Mouse (Mus musculus) midbrain, embryonic 12.5 days (tissue): Measurements from ENCODE around the gene Ube2m. TPM values are rescaled to one million over a fixed set of nuclear protein-coding genes. Genes with fewer than 3 reads are reported as not detected.

Experiments used
- ATAC-seq: fragments of 200-750 bp; cut with Nextera tagmentation; 2 replicates; pipeline ENCODE4 v1.8.0; 2017; ENCODE audit warnings: low read depth, moderate TSS enrichment, moderate library complexity; ENCODE audit not compliant: low FRiP score
- H3K27ac ChIP-seq: fragments of 300-500 bp; sonication (generic); replicated peaks from 2 replicates; pipeline ENCODE4 v1.5.1; 2016; ENCODE audit warnings: mild to moderate bottlenecking
- H3K27me3 ChIP-seq: fragments of 300-500 bp; sonication (generic); 2 replicates; pipeline ENCODE4 v1.6.1; 2016; ENCODE audit warnings: mild to moderate bottlenecking
- H3K36me3 ChIP-seq: fragments of 300-500 bp; sonication (generic); 2 replicates; pipeline ENCODE4 v1.6.1; 2016
- H3K4me1 ChIP-seq: fragments of 300-500 bp; sonication (generic); 2 replicates; pipeline ENCODE4 v1.6.1; 2016
- H3K4me2 ChIP-seq: fragments of 300-500 bp; sonication (generic); replicated peaks from 2 replicates; pipeline ENCODE4 v1.6.1; 2016; ENCODE audit warnings: mild to moderate bottlenecking, moderate library complexity
- H3K4me3 ChIP-seq: fragments of 300-500 bp; sonication (generic); 2 replicates; pipeline ENCODE4 v1.5.1; 2016; ENCODE audit warnings: mild to moderate bottlenecking
- H3K9ac ChIP-seq: fragments of 300-500 bp; sonication (generic); replicated peaks from 2 replicates; pipeline ENCODE4 v1.6.1; 2016; ENCODE audit warnings: mild to moderate bottlenecking, moderate library complexity
- H3K9me3 ChIP-seq: fragments of 300-500 bp; sonication (generic); 2 replicates; pipeline ENCODE4 v1.6.1; 2016; ENCODE audit warnings: mild to moderate bottlenecking
- WGBS: fragments of 180-500 bp; shearing (Covaris S2); methylation state at CpG from one replicate; pipeline ENCODE4 v1.1.7; 2016; 5-methylcytosine and 5-hydroxymethylcytosine counted together
- polyA plus RNA-seq: library from polyadenylated mRNA; unstranded; fragments of >200 nt; fragmentation: Nextera tagmentation; extraction: Ambion mirVana; gene quantifications from 2 replicates; pipeline ENCODE4 v1.2.1, GENCODE M21; 2016

The Ube2m gene
- polyA plus RNA-seq, 1 experiment from 2014 or later: 143 TPM

- no peaks in the 10 kb centered on the region for H3K27me3 ChIP-seq
- ATAC-seq: no peak
- no peak overlapping the region for H3K9ac ChIP-seq
- WGBS: 93% methylated on average over 7 of the region's 7 CpGs
- H3K4me2 ChIP-seq: no peak overlapping the region
- peaks cover 27% of the 10 kb centered on the region for H3K4me1 ChIP-seq
- no peak overlapping the region for H3K4me3 ChIP-seq
- peaks cover 70% of the 10 kb centered on the region for H3K36me3 ChIP-seq
- H3K27ac ChIP-seq: no peak overlapping the region
- no peaks in the 10 kb centered on the region for H3K9me3 ChIP-seq
These were observed 5.5 kb downstream of the Ube2m start for GRCm38 (mm10) chr7:13032541-13032940.

- H3K9ac ChIP-seq: no peak overlapping the region
- peaks cover 75% of the 10 kb centered on the region for H3K36me3 ChIP-seq
- no peak overlapping the region for H3K27ac ChIP-seq
- no peak for ATAC-seq
- H3K4me3 ChIP-seq: no peak overlapping the region
- peaks cover 29% of the 10 kb centered on the region for H3K4me1 ChIP-seq
- WGBS: 86% methylated on average over 2 of the region's 2 CpGs
- H3K27me3 ChIP-seq: no peaks in the 10 kb centered on the region
- H3K9me3 ChIP-seq: no peaks in the 10 kb centered on the region
- H3K4me2 ChIP-seq: no peak overlapping the region
These were observed 6.1 kb downstream of the Ube2m start for GRCm38 (mm10) chr7:13031983-13032382.

GRCm38 (mm10) chr7:13031069-13031468, 7.0 kb downstream of the Ube2m start:
- WGBS: 76% methylated on average over 5 of the region's 5 CpGs
- no peaks in the 10 kb centered on the region for H3K27me3 ChIP-seq
- no peaks in the 10 kb centered on the region for H3K9me3 ChIP-seq
- no peak overlapping the region for H3K4me3 ChIP-seq
- peaks cover 81% of the 10 kb centered on the region for H3K36me3 ChIP-seq
- H3K4me1 ChIP-seq: peaks cover 29% of the 10 kb centered on the region
- no peak overlapping the region for H3K4me2 ChIP-seq
- H3K9ac ChIP-seq: no peak overlapping the region
- no peak for ATAC-seq
- no peak overlapping the region for H3K27ac ChIP-seq

GRCm38 (mm10) chr7:13028986-13029385, 9.1 kb downstream of the Ube2m start:
- Histone ChIP-seq H3K36me3 (peaks cover 75% of the 10 kb centered on the region), H3K9me3 (no peaks in the 10 kb centered on the region)

GRCm38 (mm10) chr7:13025511-13026112, 12.5 kb downstream of the Ube2m start:
- H3K4me3 ChIP-seq: peak overlapping the region; percentile 73
- 30% methylated on average over 4 of the region's 4 CpGs for WGBS
- peaks cover 28% of the 10 kb centered on the region for H3K4me1 ChIP-seq
- H3K27ac ChIP-seq: peak overlapping the region; percentile 98; the same call in 1 of the 2 replicates
- H3K27me3 ChIP-seq: no peaks in the 10 kb centered on the region
- ATAC-seq: no peak
- peaks cover 52% of the 10 kb centered on the region for H3K36me3 ChIP-seq
- H3K9ac ChIP-seq: peak overlapping the region; percentile 91
- H3K4me2 ChIP-seq: peak overlapping the region; percentile 97
- H3K9me3 ChIP-seq: no peaks in the 10 kb centered on the region

More at GRCm38 (mm10) chr7:13028986-13029385, 9.1 kb downstream of the Ube2m start:
- no peak overlapping the region for H3K4me2 ChIP-seq
- H3K27me3 ChIP-seq: no peaks in the 10 kb centered on the region
- H3K4me1 ChIP-seq: peaks cover 27% of the 10 kb centered on the region
- ATAC-seq: no peak
- H3K9ac ChIP-seq: no peak overlapping the region
- H3K4me3 ChIP-seq: no peak overlapping the region
- WGBS: 90% methylated on average over 4 of the region's 4 CpGs
- no peak overlapping the region for H3K27ac ChIP-seq

- Histone ChIP-seq H3K4me3 (peak overlapping the region; percentile 73), H3K9ac (peak overlapping the region; percentile 91), H3K36me3 (peaks cover 44% of the 10 kb centered on the region), H3K27ac (peak overlapping the region; percentile 98), H3K4me1 (peaks cover 28% of the 10 kb centered on the region), H3K9me3 (no peaks in the 10 kb centered on the region), H3K27me3 (no peaks in the 10 kb centered on the region), H3K4me2 (peak overlapping the region; percentile 97)
- peak; percentile 67 for ATAC-seq
- WGBS: under 1% methylated on average over 22 of the region's 44 CpGs
These were observed 13.3 kb downstream of the Ube2m start for GRCm38 (mm10) chr7:13024805-13025204.

GRCm38 (mm10) chr7:13023928-13024731, 13.9 kb downstream of the Ube2m start:
- Histone ChIP-seq H3K27ac (peak overlapping the region; percentile 98), H3K4me1 (peaks cover 28% of the 10 kb centered on the region), H3K4me2 (peak overlapping the region; percentile 97), H3K9ac (peak overlapping the region; percentile 91), H3K9me3 (no peaks in the 10 kb centered on the region), H3K27me3 (no peaks in the 10 kb centered on the region), H3K4me3 (peak overlapping the region; percentile 73), H3K36me3 (peaks cover 37% of the 10 kb centered on the region)
- WGBS: under 1% methylated on average over 83 of the region's 95 CpGs
- peak; percentile 86 for ATAC-seq

- Histone ChIP-seq H3K4me3 (peak overlapping the region; percentile 73), H3K27me3 (no peaks in the 10 kb centered on the region), H3K9me3 (no peaks in the 10 kb centered on the region), H3K36me3 (peaks cover 25% of the 10 kb centered on the region), H3K4me1 (peaks cover 28% of the 10 kb centered on the region), H3K27ac (peak overlapping the region; percentile 98), H3K4me2 (peak overlapping the region; percentile 97), H3K9ac (peak overlapping the region; percentile 72)
- ATAC-seq: peak; percentile 67
- WGBS: 4% methylated on average over 31 of the region's 31 CpGs
These were observed 15.1 kb downstream of the Ube2m start for GRCm38 (mm10) chr7:13022773-13023535.

DNA sequence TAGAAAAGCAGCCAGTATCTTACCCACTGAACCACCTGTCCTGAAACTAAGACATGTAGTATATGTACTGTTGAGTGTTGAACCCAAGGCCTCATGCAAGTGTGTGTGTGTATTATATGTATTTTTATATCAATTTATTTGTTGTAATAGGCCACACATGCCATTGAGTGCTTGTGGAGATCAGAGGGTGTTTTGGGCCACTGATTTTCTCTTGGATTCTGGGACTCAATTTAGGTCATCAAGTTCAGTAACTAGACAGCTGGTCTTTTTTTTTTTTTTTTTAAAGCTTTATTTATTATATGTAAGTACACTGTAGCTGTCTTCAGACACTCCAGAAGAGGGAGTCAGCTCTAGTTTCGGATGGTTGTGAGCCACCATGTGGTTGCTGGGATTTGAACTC, 22.9 kb downstream of the Ube2m start:
- Histone ChIP-seq H3K36me3 (no peaks in the 10 kb centered on the region), H3K4me1 (peaks cover 5% of the 10 kb centered on the region), H3K27ac (no peak overlapping the region), H3K9me3 (no peaks in the 10 kb centered on the region), H3K4me2 (no peak overlapping the region), H3K27me3 (no peaks in the 10 kb centered on the region), H3K4me3 (no peak overlapping the region), H3K9ac (no peak overlapping the region)
- 84% methylated on average over 1 of the region's 1 CpGs for WGBS
- no peak for ATAC-seq

DNA sequence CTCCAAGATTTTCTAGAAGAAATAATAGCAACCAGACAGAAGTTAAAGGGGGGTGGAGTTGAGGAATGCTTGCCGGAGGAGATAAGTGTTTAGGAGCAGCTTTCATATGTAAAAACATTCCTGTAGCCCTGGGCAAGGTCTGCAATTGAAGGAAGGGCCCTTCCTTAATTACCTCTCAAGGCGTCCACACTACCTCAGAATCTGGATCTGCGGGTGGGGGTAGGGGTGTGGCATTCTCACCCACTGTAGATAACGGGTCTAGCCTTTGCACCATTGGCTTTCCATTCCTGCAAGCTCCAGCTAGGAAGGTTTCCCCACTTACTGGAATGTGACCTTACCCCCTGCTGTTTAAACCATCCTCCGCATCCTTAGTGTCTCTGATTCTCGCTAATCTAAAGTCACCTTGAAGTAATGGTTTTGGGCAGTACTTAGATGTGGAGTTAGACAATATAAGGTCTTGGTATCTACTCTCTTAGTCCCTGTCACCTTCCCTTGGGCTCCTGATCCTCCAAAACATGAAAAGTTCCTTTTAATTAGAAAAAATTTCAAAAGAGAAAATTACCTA, 23.7 kb downstream of the Ube2m start:
- Histone ChIP-seq H3K36me3 (no peaks in the 10 kb centered on the region), H3K9ac (no peak overlapping the region), H3K27ac (no peak overlapping the region), H3K4me3 (no peak overlapping the region), H3K4me1 (peaks cover 6% of the 10 kb centered on the region), H3K4me2 (no peak overlapping the region), H3K9me3 (no peaks in the 10 kb centered on the region), H3K27me3 (no peaks in the 10 kb centered on the region)
- no peak for ATAC-seq
- 43% methylated on average over 6 of the region's 6 CpGs for WGBS

GRCm38 (mm10) chr7:13013671-13014070, 24.4 kb downstream of the Ube2m start:
- H3K27ac ChIP-seq: no peak overlapping the region
- H3K36me3 ChIP-seq: no peaks in the 10 kb centered on the region
- 68% methylated on average over 4 of the region's 4 CpGs for WGBS
- no peak overlapping the region for H3K4me3 ChIP-seq
- H3K27me3 ChIP-seq: no peaks in the 10 kb centered on the region
- H3K4me2 ChIP-seq: no peak overlapping the region
- no peak for ATAC-seq
- H3K9me3 ChIP-seq: no peaks in the 10 kb centered on the region
- H3K4me1 ChIP-seq: peaks cover 10% of the 10 kb centered on the region
- no peak overlapping the region for H3K9ac ChIP-seq
